Mouse (Mus musculus): ENCODE measurements at regions not wholly inside any gene's neighbourhood (a gene's known extent, or its start where the extent isn't known, plus 50 kb on each side); places are given as distances from the start of the nearest gene placed in this dataset.

GRCm38 (mm10) chr4:56483708-56484107 lies 256.2 kb upstream of the Gm26657 start:
- no peak for DNase-seq (ENCODE audit: extremely low spot score)

- DNase-seq (ENCODE audit: extremely low spot score) = no peak
Observed at GRCm38 (mm10) chr4:56456788-56457187, 283.1 kb upstream of the Gm26657 start.

GRCm38 (mm10) chr4:56421575-56421974 lies 318.3 kb upstream of the Gm26657 start:
- DNase-seq (ENCODE audit: extremely low spot score) = no peak

- no peak for DNase-seq (ENCODE audit: extremely low spot score)
Observed at GRCm38 (mm10) chr4:56419122-56419913, 320.6 kb upstream of the Gm26657 start.

- no peak for DNase-seq (ENCODE audit: extremely low spot score)
Observed at GRCm38 (mm10) chr4:56411024-56411636, 328.7 kb upstream of the Gm26657 start.

- no peak for DNase-seq (ENCODE audit: extremely low spot score)
Observed at GRCm38 (mm10) chr4:56393793-56394192, 346.1 kb upstream of the Gm26657 start.

GRCm38 (mm10) chr4:56387051-56387450 lies 352.8 kb upstream of the Gm26657 start:
- no peak for DNase-seq (ENCODE audit: extremely low spot score)

- DNase-seq (ENCODE audit: extremely low spot score) = no peak
Observed at GRCm38 (mm10) chr4:56375745-56376144, 364.1 kb upstream of the Gm26657 start.

GRCm38 (mm10) chr4:56374466-56374865 lies 365.4 kb upstream of the Gm26657 start:
- DNase-seq (ENCODE audit: extremely low spot score) = no peak

GRCm38 (mm10) chr4:56373746-56374145 lies 366.1 kb upstream of the Gm26657 start:
- no peak for DNase-seq (ENCODE audit: extremely low spot score)

GRCm38 (mm10) chr4:56373167-56373566 lies 366.7 kb upstream of the Gm26657 start:
- DNase-seq (ENCODE audit: extremely low spot score) = no peak

GRCm38 (mm10) chr4:56372711-56373110 lies 367.2 kb upstream of the Gm26657 start:
- no peak for DNase-seq (ENCODE audit: extremely low spot score)

GRCm38 (mm10) chr4:56364594-56364993 lies 375.3 kb upstream of the Gm26657 start:
- no peak for DNase-seq (ENCODE audit: extremely low spot score)

- no peak for DNase-seq (ENCODE audit: extremely low spot score)
Observed at GRCm38 (mm10) chr4:56362121-56362520, 377.7 kb upstream of the Gm26657 start.

GRCm38 (mm10) chr4:56349216-56349615 lies 390.7 kb upstream of the Gm26657 start:
- no peak for DNase-seq (ENCODE audit: extremely low spot score)

GRCm38 (mm10) chr4:56325156-56325555 lies 414.7 kb upstream of the Gm26657 start:
- DNase-seq (ENCODE audit: extremely low spot score) = no peak

- DNase-seq (ENCODE audit: extremely low spot score) = no peak
Observed at GRCm38 (mm10) chr4:56319134-56319533, 420.7 kb upstream of the Gm26657 start.

- no peak for DNase-seq (ENCODE audit: extremely low spot score)
Observed at GRCm38 (mm10) chr4:56305664-56306330, 434.1 kb upstream of the Gm26657 start.

- DNase-seq (ENCODE audit: extremely low spot score) = no peak
Observed at GRCm38 (mm10) chr4:56304275-56304674, 435.6 kb upstream of the Gm26657 start.

- no peak for DNase-seq (ENCODE audit: extremely low spot score)
Observed at GRCm38 (mm10) chr4:56287980-56288379, 451.9 kb upstream of the Gm26657 start.

GRCm38 (mm10) chr4:56284490-56284889 lies 455.4 kb upstream of the Gm26657 start:
- no peak for DNase-seq (ENCODE audit: extremely low spot score)

- DNase-seq (ENCODE audit: extremely low spot score) = no peak
Observed at GRCm38 (mm10) chr4:56275836-56276235, 464.0 kb upstream of the Gm26657 start.

GRCm38 (mm10) chr4:56271390-56271789 lies 468.5 kb upstream of the Gm26657 start:
- DNase-seq (ENCODE audit: extremely low spot score) = no peak
